Mouse (Mus musculus): ENCODE results near the gene Trpm7. TPM values are rescaled to one million over a fixed set of nuclear protein-coding genes. Genes with fewer than 3 reads are reported as not detected.

Trpm7 gene
- total RNA-seq, 1 experiment from 2014 or later = 48.7 TPM

Small RNA genes within 50 kb of the gene (microRNA-seq; reads per million reads assigned to microRNA genes)
- gene Mir3473g = 0.43 to 0.76 reads per million in 2 experiments

Other genes with a start within 250 kb of the Trpm7 start
- gene Gabpb1, start 199.9 kb downstream of the Trpm7 start, total RNA-seq (2021) = 18.7 and 19.9 TPM in 2 replicates
- gene Usp8, start 168.9 kb downstream of the Trpm7 start, total RNA-seq (2021) = 65.5 and 69.2 TPM in 2 replicates
- gene Usp50, start 92.8 kb downstream of the Trpm7 start, total RNA-seq (2021) = not detected in 2 replicates
- gene Sppl2a, start 57.0 kb upstream of the Trpm7 start, total RNA-seq (2021) = 59.1 and 64.9 TPM in 2 replicates
- 10.5 TPM in 2 replicates for gene Ap4e1, start 132.5 kb upstream of the Trpm7 start, total RNA-seq (2021)
- gene Blvra, start 194.4 kb upstream of the Trpm7 start, total RNA-seq (2021) = 33.6 and 33.7 TPM in 2 replicates